Mouse (Mus musculus) bone marrow macrophage, adult 2 months (primary cell): Measurements from ENCODE around the gene Kif3a.

Experiments
- CTCF ChIP-seq: IDR thresholded peaks from 2 replicates; pipeline ENCODE4 v1.5.1; 2012; ENCODE audit warnings: low read depth, mild to moderate bottlenecking, low read length, moderate library complexity
- POLR2A ChIP-seq: IDR thresholded peaks from 2 replicates; pipeline ENCODE4 v1.6.1; 2012; ENCODE audit warnings: mild to moderate bottlenecking, low read depth, low read length, borderline replicate concordance

DNA sequence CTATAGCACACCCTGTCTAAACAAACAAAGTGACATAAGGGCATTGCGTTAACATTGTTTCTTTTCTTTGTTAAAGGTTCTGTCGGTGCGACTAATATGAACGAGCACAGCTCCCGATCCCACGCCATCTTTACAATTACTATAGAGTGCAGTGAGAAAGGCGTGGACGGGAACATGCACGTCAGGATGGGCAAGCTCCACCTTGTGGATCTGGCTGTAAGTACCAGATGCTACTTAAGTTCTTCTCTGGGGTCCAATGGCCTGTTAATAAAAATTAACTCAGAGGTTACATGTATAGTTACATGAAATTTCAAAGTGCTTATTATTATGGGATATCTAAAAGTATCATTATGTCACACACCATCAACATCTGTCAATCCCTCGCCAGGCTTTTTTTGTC lies 16.0 kb downstream of the Kif3a start:
- TF ChIP-seq CTCF = no peak
- no peak for TF ChIP-seq POLR2A
